Mouse (Mus musculus) heart, embryonic 16.5 days (tissue): ENCODE results near the gene Nr1d1. TPM values are rescaled to one million over a fixed set of nuclear protein-coding genes. Genes with fewer than 3 reads are reported as not detected.

Experiments used
- ATAC-seq: fragments of 200-750 bp; cut with Nextera tagmentation; replicated peaks from 2 replicates; pipeline ENCODE4 v1.8.0; 2017; ENCODE audit warnings: moderate number of reproducible peaks; ENCODE audit not compliant: insufficient read depth, low FRiP score; ENCODE audit errors: extremely low read depth
- H3K27ac ChIP-seq: fragments of 300-500 bp; sonication (generic); 2 replicates; pipeline ENCODE4 v1.5.1; 2014; ENCODE audit warnings: mild to moderate bottlenecking, low read length, control low read depth, moderate library complexity
- H3K27me3 ChIP-seq: fragments of 300-500 bp; sonication (generic); 2 replicates; pipeline ENCODE4 v1.6.1; 2014; ENCODE audit warnings: low read length, mixed read lengths; ENCODE audit not compliant: control insufficient read depth, insufficient read depth
- H3K36me3 ChIP-seq: fragments of 300-500 bp; sonication (generic); 2 replicates; pipeline ENCODE4 v1.6.1; 2014; ENCODE audit not compliant: control insufficient read depth, insufficient read depth
- H3K4me1 ChIP-seq: fragments of 300-500 bp; sonication (generic); 2 replicates; pipeline ENCODE4 v1.6.1; 2014; ENCODE audit warnings: low read length, mixed read lengths; ENCODE audit not compliant: control insufficient read depth, insufficient read depth
- H3K4me2 ChIP-seq: fragments of 300-500 bp; sonication (generic); 2 replicates; pipeline ENCODE4 v1.6.1; 2014; ENCODE audit warnings: low read depth, mild to moderate bottlenecking, control low read depth, low read length
- H3K4me3 ChIP-seq: fragments of 300-500 bp; sonication (generic); 2 replicates; pipeline ENCODE4 v1.5.1; 2014; ENCODE audit warnings: mild to moderate bottlenecking, control low read depth, low read length
- H3K9ac ChIP-seq: fragments of 300-500 bp; sonication (generic); 2 replicates; pipeline ENCODE4 v1.6.1; 2014; ENCODE audit warnings: low read length, control low read depth
- H3K9me3 ChIP-seq: fragments of 300-500 bp; sonication (generic); replicated peaks from 2 replicates; pipeline ENCODE4 v1.6.1; 2016; ENCODE audit warnings: low read length; ENCODE audit not compliant: control insufficient read depth
- WGBS: fragments of 180-500 bp; shearing (Covaris S2); extraction: QIAGEN DNeasy Blood & Tissue Kit; methylation state at CpG from one replicate; pipeline ENCODE4 v1.1.7; 2014; 5-methylcytosine and 5-hydroxymethylcytosine counted together
- polyA plus RNA-seq: library from polyadenylated mRNA; unstranded; fragments of >200 nt; fragmentation: Nextera tagmentation; extraction: Ambion mirVana; gene quantifications from 2 replicates; pipeline ENCODE4 v1.2.1, GENCODE M21; 2015

Gene Nr1d1
- polyA plus RNA-seq, 1 experiment from 2014 or later: 8.2 TPM

DNA sequence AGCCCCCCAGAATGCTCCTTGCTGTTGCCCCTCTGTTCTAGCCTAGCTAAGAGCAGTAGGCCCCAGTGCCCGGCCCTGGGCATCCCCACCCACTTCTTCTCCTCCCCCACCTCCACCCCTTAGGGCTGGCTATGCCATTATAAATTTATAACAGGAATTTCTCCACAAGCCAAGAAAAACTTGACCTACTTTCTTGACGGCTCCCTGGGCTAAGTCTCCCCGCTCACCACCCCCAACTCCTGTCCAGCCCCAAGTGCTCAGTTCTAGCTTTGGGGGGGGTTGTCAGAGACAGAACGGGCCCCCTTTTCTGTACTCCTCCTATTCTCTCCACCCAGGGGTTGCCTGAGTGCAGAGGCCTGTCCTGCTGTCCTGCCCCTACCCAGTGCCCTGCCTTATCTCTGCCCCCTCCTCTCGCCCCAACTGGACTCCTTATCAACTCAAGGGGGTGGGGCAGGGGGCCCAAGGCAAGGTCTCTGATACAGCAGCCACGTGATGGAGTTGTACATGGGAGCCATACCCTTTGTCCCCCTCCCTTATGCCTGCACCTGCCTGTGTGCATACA lies 23.8 kb downstream of the Nr1d1 start:
- Histone ChIP-seq H3K4me3 (peak overlapping the region; percentile 17), H3K9ac (peak overlapping the region; percentile 64), H3K9me3 (no peaks in the 10 kb centered on the region), H3K4me2 (peak overlapping the region; percentile 51), H3K36me3 (peaks cover 9% of the 10 kb centered on the region; the same call in 1 of the 2 replicates), H3K27me3 (no peaks in the 10 kb centered on the region), H3K4me1 (peaks cover 96% of the 10 kb centered on the region), H3K27ac (peak overlapping the region; percentile 92)
- WGBS: 8% methylated on average over 6 of the region's 6 CpGs
- peak; percentile 56 for ATAC-seq

DNA sequence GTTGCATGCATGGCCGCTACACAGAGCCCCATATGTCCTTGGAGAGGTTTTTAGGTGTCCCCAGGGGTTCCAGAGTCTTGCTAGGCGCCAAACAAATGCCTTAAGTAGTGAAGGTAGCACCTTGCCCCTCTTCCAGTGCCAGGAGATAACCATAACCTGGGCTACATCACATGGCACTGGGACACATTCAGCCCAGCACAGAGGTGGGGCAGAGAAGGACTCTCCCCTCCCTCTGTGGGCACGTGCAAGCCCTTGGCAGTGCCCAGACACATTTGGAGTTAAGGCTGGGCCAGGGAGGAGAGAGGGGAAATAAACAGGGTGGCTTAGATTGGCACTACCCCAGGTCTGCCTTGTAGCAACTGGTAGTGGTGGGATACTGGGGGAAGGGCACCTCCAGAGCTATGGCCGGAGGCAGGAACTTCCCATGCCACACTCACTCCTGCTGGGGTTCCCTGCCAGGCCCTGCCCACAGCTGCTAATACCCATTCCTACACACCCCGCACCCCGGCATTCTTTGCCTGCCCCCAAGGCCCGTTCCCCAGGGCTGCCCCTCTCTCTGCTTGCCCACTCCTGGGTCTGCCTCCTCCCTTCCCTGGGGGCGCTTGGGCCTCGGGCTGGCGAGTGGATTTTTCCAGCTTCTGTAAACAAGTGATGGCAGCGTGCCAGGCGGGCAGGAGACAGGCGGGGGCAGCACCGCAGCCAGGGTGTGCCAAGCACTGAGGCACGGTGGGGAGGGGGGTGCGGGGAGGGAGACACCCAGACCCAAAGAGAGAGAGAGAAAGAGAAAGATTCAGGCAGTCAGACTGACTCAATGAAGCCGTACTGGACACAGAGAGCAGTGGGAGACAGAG lies 24.6 kb downstream of the Nr1d1 start:
- peaks cover 96% of the 10 kb centered on the region for H3K4me1 ChIP-seq
- H3K4me3 ChIP-seq: peak overlapping the region; percentile 17
- no peaks in the 10 kb centered on the region for H3K27me3 ChIP-seq
- peak overlapping the region; percentile 64 for H3K9ac ChIP-seq
- H3K9me3 ChIP-seq: no peaks in the 10 kb centered on the region
- peaks cover 6% of the 10 kb centered on the region; the same call in 1 of the 2 replicates for H3K36me3 ChIP-seq
- 22% methylated on average over 17 of the region's 17 CpGs for WGBS
- peak overlapping the region; percentile 92 for H3K27ac ChIP-seq
- peak overlapping the region; percentile 51 for H3K4me2 ChIP-seq
- peak; percentile 28 for ATAC-seq

DNA sequence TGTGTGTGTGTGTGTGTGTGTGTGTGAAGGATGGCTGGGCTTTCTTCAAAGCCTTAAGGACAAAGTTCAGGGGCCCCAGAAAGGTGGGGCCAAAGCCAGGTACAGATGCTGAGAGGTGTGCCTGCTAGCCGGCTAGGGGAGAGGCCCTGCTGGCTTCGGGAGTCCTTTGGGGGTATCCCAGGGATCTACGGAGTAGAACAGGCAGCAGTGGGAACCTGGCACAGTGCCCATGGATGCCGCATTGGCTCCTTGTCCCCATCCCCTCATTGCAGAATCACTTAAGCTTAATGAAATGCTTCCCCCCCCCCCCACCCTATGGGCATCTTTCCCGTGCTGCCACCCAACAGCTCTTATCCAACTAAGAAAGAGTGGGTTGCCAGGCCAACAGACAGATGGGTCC lies 25.4 kb downstream of the Nr1d1 start:
- H3K27ac ChIP-seq: peak overlapping the region; percentile 92
- H3K9me3 ChIP-seq: no peaks in the 10 kb centered on the region
- WGBS: 17% methylated on average over 5 of the region's 5 CpGs
- no peaks in the 10 kb centered on the region for H3K27me3 ChIP-seq
- peak overlapping the region; percentile 61 for H3K9ac ChIP-seq
- no peak overlapping the region for H3K4me3 ChIP-seq
- ATAC-seq: no peak
- peak overlapping the region; percentile 44 for H3K4me2 ChIP-seq
- H3K4me1 ChIP-seq: peaks cover 97% of the 10 kb centered on the region
- peaks cover 6% of the 10 kb centered on the region; the same call in 1 of the 2 replicates for H3K36me3 ChIP-seq

DNA sequence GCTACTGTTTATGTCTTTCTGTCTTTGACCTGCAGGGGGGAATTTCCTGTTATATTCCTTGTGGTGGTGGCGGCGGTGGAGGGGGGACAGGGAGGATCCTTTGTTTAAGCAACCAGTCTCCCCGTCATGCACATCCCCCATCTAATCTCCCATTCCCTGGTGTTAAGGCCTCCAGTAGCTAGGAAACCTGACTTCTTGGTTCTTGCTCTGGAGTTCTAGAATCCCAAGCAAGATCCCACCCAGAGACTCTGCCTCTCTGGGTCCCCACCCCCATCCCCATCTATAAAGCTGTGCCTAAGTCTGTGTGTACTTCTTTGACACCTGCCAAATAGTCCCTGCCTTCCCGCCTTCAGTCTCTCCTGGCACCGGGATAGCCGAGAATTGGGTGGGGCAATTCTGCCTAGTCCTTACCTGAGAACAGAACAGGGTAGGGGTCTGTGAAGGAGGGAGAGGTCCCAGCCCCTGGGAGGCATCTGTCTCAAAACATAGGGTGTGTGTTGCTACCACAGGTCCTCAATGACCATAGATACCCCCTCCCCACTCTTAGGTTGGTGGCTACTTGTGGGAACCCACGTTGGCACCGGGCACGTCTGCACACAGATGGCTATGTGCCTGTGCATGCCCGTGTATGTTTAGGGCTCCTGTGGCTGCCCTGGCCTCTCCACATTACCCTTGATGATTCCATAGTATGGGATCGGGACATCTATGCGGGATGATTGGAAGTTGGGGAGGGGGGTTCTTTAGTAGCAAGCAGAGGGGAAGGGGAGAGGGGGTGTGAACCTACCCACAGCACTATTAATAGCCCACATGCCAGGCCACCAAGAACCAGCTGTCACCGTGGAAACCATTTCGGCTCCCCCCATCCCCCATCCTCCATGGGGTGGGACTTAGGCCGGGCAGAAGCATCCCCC lies 26.4 kb downstream of the Nr1d1 start:
- Histone ChIP-seq H3K4me2 (peak overlapping the region; percentile 44), H3K36me3 (peaks cover 3% of the 10 kb centered on the region; the same call in 1 of the 2 replicates), H3K4me3 (no peak overlapping the region), H3K27me3 (no peaks in the 10 kb centered on the region), H3K9me3 (no peaks in the 10 kb centered on the region), H3K27ac (peak overlapping the region; percentile 88), H3K9ac (peak overlapping the region; percentile 58), H3K4me1 (peaks cover 97% of the 10 kb centered on the region)
- ATAC-seq: no peak
- 28% methylated on average over 15 of the region's 15 CpGs for whole genome bisulfite sequencing

DNA sequence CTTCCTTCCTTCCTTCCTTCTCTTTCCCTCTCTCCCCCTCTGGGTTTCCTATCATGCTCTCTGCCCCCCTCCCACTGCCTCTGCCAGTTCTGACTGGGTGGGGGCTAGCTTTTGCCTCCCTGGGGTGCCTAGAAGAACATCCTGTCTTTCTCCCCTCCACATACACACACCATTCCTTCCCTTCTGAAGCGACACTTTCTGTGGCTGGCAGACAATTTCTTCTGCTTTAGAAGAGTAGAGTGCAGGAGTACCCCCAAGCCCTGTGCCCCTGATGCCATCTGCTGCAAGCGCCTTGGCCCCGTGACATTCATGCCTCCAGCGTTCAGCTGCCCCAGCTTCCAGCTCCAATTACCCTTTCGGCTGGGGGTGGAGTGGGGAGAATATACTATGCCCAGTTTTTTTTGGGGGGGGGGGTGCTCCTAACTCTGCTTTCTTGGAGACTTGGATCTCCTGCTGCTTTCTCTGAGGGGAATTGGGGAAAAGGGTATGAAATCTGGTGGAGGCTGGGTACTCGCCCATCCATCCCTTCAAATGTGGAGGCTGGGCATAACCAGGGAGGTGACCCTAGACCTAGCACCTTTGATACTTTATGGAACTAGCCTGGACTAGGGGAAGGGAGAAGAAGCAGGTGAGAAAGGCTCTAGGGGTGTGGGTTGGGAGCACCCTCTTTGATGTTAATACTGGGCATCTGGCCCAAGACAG lies 27.2 kb downstream of the Nr1d1 start:
- WGBS: 30% methylated on average over 6 of the region's 6 CpGs
- peak overlapping the region; percentile 44 for H3K4me2 ChIP-seq
- no peak for ATAC-seq
- H3K36me3 ChIP-seq: no peaks in the 10 kb centered on the region
- H3K27ac ChIP-seq: peak overlapping the region; percentile 88
- peak overlapping the region; percentile 58 for H3K9ac ChIP-seq
- peaks cover 97% of the 10 kb centered on the region for H3K4me1 ChIP-seq
- H3K9me3 ChIP-seq: no peaks in the 10 kb centered on the region
- peak overlapping the region; percentile 3; the same call in 1 of the 2 replicates for H3K4me3 ChIP-seq
- H3K27me3 ChIP-seq: no peaks in the 10 kb centered on the region

DNA sequence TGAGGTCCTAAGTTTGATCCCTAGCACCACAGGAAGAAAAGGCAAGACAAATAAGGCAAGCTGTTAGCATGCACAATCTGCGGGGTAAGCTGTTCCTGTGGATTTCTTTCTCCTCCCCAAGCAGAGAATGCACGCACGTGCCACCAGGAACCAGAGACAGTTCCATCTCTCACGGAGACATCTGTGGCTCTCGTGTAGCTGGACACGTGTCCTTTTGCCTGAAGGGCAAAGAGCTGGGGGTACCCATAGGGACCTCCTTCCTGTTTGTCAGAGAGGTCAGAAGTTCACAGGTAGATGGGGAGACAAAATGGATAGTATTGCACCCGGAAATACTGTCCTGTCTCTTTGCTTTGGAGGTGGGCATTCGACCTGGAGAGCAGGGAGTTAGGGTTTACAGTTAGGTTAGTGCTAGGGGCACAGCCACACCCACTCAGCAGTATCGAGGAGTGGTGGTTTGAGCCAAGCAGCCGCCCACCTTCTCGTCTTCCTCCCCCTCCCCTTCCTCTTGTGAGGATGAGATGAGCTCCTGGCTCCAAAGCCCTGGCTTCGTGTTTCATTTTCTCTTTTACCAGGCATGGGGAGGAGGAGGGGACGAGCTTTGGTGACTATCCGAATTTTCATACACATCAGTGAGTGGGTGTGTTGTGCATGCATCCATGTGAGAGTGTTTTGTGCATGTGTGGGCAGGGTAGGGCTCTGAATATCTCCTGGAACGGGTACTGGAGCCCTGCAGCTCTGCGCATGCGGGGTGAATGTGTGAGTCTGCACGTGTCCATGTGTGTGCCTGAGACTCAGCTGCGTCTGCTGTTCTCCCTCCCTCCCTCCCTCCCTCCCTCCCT lies 28.1 kb downstream of the Nr1d1 start:
- H3K4me3 ChIP-seq: peak overlapping the region; percentile 41
- H3K36me3 ChIP-seq: no peaks in the 10 kb centered on the region
- 3% methylated on average over 19 of the region's 19 CpGs for WGBS
- ATAC-seq: peak; percentile 45
- peak overlapping the region; percentile 70 for H3K4me2 ChIP-seq
- no peaks in the 10 kb centered on the region for H3K9me3 ChIP-seq
- peak overlapping the region; percentile 66 for H3K9ac ChIP-seq
- no peaks in the 10 kb centered on the region for H3K27me3 ChIP-seq
- H3K4me1 ChIP-seq: peaks cover 91% of the 10 kb centered on the region
- H3K27ac ChIP-seq: peak overlapping the region; percentile 89

DNA sequence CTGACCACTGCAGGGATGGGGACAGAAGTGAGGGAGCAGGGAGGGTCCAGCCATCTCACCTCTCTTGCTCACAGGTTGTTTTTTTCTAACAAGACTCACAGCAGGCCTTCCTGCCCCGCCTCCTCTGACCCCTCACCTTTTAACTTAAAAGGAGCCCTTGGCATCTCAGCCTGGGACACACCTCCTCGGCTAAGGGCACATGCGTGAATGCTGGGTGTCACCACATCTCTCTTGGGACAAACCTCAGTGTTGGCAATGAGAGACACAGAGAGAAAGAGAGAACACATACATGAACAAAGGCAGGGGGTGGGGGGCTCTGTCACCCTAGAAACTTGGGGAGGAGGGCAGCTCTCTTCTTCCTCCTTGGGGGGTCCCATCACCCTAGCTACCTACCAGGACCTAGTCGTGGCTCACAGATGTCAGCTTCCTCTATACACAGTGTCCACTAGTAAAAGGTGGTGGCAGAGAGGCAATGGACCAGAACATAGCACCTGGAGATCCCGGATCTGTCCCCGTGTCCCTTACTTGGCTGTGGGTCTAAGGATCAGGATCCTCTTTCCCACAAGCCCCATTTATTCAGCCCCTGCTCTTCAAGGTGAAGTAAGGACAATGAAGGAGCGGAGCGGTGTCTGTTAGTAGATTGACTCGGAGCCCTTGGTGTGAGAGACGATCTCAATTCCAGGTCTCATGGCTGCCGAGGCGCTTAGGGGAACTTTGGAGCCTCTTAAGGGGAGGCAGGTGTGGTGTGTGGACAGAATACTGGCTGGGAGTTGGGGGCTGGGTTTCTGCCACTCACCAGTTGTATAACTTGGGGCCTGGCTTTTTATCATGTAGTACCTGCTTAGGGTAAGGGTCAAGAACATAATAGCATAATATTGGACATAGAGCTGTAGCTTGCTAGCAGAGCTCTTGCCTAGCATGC lies 28.9 kb downstream of the Nr1d1 start:
- H3K27me3 ChIP-seq: no peaks in the 10 kb centered on the region
- WGBS: 41% methylated on average over 12 of the region's 12 CpGs
- ATAC-seq: no peak

More for the DNA sequence above, 28.9 kb downstream of the Nr1d1 start:
- peak overlapping the region; percentile 89 for H3K27ac ChIP-seq
- peak overlapping the region; percentile 41 for H3K4me3 ChIP-seq
- H3K9ac ChIP-seq: peak overlapping the region; percentile 66
- peak overlapping the region; percentile 70 for H3K4me2 ChIP-seq
- no peaks in the 10 kb centered on the region for H3K36me3 ChIP-seq
- no peaks in the 10 kb centered on the region for H3K9me3 ChIP-seq
- H3K4me1 ChIP-seq: peaks cover 82% of the 10 kb centered on the region
